Mouse (Mus musculus) kidney, postnatal 36 days (tissue): ENCODE data around the gene C530008M17Rik.
"Not testable (repeated sequence)": the region's sequence is repeated elsewhere in the genome, so short reads cannot be mapped to it uniquely, and the experiment has no call there.

Source experiments
- DNase-seq, 2 experiments: peaks; one replicate each; pipeline ENCODE4 v3.0.0; 2021 to 2022; ENCODE audit warnings: mixed read lengths in 2 of 2

C530008M17Rik gene

DNA sequence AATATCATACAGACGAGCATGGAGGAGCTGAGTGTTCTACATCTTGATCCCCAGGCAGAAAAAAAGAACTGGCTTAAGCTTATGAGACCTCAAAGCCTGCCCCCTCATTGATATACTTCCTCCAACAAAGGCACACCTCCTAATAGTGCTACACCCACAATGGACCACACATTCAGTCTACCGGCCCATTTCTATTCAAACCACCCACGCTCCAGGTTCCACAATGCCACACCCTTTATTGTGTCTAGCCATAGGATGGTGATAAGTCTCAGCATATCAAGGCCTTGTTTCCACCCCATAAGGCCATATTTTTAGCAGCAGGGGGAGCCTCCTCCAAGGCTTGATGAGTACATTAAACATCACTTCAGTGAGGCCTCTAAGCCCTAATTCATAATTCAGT is 254.5 kb downstream of the C530008M17Rik start:
- DNase-seq: no peak

DNA sequence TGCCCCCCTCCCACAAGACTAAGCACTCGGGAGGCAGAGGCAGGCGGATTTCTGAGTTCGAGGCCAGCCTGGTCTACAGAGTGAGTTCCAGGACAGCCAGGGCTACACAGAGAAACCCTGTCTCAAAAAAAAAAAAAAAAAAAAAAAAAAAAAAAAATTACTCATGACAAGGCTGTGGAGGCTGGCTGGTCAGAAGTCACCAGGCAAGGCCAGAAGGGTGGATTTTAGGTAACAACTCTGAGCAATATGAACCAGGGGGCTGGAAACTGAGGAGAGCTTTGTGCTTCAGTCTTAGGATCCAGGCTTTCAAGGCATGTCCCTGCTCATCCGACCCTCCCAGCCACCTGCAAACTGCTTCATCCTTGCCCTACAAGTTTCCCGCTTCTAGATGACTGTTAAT is 256.2 kb downstream of the C530008M17Rik start:
- not testable (repeated sequence) for DNase-seq

DNA sequence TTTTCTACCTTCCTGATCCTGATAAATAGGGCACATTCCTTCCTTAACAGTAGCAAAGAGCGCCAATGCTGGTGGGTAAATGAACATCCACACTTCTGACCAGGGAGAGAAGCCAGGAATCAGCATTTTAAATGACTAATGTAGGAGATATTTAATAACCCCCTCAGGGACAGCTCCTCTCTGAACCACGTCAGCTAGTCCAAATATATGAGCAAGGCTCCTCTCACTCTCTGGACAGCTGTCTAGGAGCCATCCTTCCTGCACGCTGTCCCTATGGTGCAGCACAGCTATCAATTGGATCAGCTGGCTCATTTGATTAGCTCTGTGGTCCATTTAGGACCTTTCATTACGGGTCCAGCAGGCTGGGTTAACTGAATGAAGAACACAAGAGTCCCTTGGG is 266.5 kb downstream of the C530008M17Rik start:
- no peak for DNase-seq
